Mouse (Mus musculus) left cerebral cortex, adult 11 months (tissue): ENCODE measurements around the gene Inhbc.
"Not testable (repeated sequence)": the region's sequence is repeated elsewhere in the genome, so short reads cannot be mapped to it uniquely, and the experiment has no call there.

Experiments
- DNase-seq: peaks from one replicate; pipeline ENCODE4 v3.0.0; 2022; ENCODE audit warnings: low spot score

Gene Inhbc

GRCm38 (mm10) chr10:127326017-127326801 is 44.0 kb downstream of the Inhbc start:
- DNase-seq, result no peak

DNA sequence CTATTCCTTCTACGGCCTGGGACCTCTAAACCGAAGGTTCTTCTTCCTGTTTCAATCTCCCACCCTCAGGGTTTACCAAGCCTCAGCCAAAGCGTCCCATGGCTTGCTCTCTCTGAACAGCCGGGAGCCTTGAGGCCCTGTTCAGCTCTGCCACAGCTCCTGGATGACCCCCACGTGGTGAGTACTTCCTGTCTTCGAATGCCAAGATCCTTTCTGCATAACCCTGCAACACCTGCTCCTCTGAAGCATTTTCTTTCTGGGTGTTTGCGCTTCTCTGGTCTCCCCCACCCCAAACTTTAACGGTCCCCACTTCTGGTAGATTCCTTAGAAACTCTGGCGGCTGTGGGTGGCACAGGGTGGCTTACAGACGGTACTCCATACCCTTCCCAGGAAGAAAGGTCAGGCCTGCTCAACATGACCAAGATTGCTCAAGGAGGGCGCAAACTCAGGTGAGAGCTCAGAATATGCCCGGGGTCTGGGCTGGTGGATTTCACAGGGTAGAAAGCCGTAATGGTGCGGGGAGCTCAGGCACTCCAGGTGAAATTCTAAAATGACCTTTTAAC is 44.7 kb downstream of the Inhbc start:
- no peak for DNase-seq

- no peak for DNase-seq
Observed at GRCm38 (mm10) chr10:127324495-127324894, 45.7 kb downstream of the Inhbc start.

- DNase-seq, result no peak
Observed at GRCm38 (mm10) chr10:127323131-127323855, 46.9 kb downstream of the Inhbc start.

DNA sequence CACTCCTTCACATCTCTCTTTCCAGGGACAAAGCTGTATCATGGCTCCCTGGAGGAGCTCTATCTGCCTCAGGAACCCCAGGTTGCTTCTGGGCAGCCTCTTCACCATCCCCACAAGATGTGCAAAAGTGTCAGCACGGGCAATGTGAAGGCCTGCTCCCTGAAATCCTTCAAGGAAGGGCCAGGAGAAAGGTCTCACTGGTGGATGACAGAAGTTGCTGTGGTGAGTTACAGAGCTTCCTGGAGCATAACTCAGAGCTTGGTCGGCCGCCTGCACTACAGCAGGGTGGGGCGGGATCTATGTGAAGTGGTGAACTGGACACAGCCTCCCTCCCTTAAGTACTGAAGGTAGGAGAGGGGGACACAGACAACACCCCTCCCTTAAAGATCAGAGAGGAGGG is 47.6 kb downstream of the Inhbc start:
- no peak for DNase-seq

- no peak for DNase-seq
Observed at GRCm38 (mm10) chr10:127322178-127322577, 48.1 kb downstream of the Inhbc start.

DNA sequence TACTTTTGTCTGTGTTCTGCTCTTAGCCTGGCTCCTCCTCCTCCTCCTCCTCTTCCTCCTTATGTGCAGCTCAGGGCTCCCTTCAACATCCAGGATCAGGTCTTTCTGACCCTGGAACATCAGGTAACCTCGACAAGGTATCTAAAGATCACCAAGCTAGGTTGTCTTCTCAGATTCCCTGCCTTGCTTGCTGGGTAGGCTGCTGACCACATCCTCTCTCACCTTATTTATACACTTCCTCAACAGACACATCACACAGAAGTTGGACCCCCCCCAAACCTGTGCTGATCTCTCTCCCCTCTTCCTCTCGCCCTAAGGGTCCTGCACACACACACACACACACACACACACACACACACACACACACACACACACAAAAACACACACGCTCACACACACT is 48.6 kb downstream of the Inhbc start, which contains the start of gene Arhgap9:
Gene Arhgap9 (plus strand): TSS at position 344 of the 400 bp plus-strand sequence.
- no peak for DNase-seq

DNA sequence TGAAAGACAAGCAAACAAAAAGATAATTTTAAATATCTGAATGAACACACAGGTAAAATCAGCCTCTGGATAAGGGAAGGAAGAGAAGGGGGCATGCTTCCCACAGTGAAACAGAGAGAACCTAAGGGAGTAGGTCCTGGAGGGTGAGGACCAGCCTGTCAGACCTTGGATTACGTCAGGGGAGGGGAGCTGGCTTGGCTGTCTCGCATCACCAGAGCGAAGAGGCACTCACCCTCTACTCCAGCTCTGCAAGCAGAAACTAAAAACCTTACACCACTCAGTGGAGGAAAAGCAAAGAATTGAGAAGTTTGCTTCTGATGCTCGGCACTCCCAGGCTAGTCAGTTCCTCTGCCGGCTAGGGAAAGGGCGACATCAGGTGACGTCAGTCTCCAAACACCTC is 50.3 kb downstream of the Inhbc start:
- no peak for DNase-seq

- DNase-seq, result no peak
Observed at GRCm38 (mm10) chr10:127318009-127318408, 52.2 kb downstream of the Inhbc start.

GRCm38 (mm10) chr10:127317277-127317676 is 53.0 kb downstream of the Inhbc start:
- DNase-seq, result no peak

- not testable (repeated sequence) for DNase-seq
Observed at GRCm38 (mm10) chr10:127314950-127315349, 55.3 kb downstream of the Inhbc start.

DNA sequence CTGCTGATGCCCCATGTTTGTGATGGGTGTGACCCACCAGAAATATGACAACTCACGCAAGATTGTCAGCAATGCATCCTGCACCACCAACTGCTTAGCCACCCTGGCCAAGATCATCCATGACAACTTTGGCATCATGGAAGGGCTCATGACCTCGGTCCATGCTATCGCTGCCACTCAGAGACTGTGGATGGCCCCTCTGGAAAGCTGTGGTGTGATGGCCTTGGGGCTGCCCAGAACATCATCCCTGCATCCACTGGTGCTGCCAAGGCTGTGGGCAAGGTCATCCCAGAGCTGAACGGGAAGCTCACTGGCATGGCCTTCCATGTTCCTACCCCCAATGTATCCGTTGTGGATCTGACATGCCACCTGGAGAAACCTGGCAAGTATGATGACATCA is 56.7 kb downstream of the Inhbc start:
- DNase-seq, result not testable (repeated sequence)

DNA sequence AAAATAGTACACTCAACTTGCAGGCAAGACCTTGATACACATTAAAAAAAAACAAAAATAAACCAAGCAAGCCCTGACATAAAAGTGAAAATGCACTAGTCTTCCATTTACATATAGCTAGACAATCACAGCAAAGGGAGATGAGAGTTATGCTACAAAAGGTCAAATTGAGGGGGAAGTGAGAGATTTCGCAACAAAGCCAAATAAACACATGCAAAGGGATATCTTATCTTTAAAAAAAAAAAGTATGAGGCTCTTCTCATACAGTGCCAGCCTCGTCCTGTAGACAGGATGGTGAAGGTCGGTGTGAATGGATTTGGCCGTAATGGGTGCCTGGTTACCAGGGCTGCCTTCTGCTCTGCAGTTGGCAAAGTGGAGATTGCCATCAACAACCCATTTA is 57.4 kb downstream of the Inhbc start:
- no peak for DNase-seq

GRCm38 (mm10) chr10:127312356-127312676 is 57.9 kb downstream of the Inhbc start:
- DNase-seq, result peak; percentile 73

GRCm38 (mm10) chr10:127311476-127312355 is 58.5 kb downstream of the Inhbc start, which contains the start of gene Mars:
TSS of gene Mars (minus strand) at chr10:127311786.
- DNase-seq, result peak; percentile 93

- no peak for DNase-seq
Observed at GRCm38 (mm10) chr10:127310523-127311475, 59.4 kb downstream of the Inhbc start.

- DNase-seq, result not testable (repeated sequence)
Observed at GRCm38 (mm10) chr10:127309167-127309566, 61.1 kb downstream of the Inhbc start.
